Mouse (Mus musculus): ENCODE data around the gene Fry.

- TF ChIP-seq CTCF (IDR thresholded peaks at IDR 0.05; ENCODE audit: borderline replicate concordance, insufficient read depth, low read length): no peak
- no peak for TF ChIP-seq POLR2A (IDR thresholded peaks at IDR 0.05; ENCODE audit: low read depth, low read length)
Measured at GRCm38 (mm10) chr5:150302123-150302522, 183.7 kb downstream of the Fry start.

Measured in embryonic fibroblast, embryonic 13.5 days (primary cell).